Mouse (Mus musculus): ENCODE data around the gene Slc16a1. TPM values are rescaled to one million over a fixed set of nuclear protein-coding genes. Genes with fewer than 3 reads are reported as not detected.

The Slc16a1 gene
- polyA plus RNA-seq, 1 experiment from 2014 or later, result 76.5 TPM

DNA sequence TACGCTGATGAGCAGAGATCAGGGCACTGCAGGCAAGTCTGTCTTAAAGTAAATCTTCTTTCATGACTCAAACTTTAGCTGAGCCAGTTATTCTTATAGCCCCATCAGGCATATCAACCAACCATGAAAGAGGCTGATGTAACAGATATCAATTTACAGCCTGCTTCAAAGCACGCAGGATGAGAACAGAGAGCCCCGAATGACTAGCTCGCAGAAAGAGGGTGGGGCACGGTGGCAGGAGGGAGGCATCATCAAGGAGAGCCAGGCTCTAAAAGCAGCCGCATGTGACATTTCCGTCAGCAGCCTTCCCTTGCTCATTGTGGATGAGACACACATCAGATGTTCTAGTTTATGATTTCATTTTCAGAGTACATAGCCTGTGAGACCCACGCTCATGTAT lies 22.3 kb upstream of the Slc16a1 start:
- Histone ChIP-seq H3K27ac (no peak overlapping the region), H3K27me3 (ENCODE audit: insufficient read depth, poor library complexity, severe bottlenecking) (no peaks in the 10 kb centered on the region), H3K4me1 (peaks cover 15% of the 10 kb centered on the region), H3K4me3 (no peak overlapping the region), H3K9me3 (no peaks in the 10 kb centered on the region), H3K36me3 (no peaks in the 10 kb centered on the region)
- 56% methylated on average over 8 of the region's 8 CpGs for WGBS
- no peak for DNase-seq (ENCODE audit: low spot score)

DNA sequence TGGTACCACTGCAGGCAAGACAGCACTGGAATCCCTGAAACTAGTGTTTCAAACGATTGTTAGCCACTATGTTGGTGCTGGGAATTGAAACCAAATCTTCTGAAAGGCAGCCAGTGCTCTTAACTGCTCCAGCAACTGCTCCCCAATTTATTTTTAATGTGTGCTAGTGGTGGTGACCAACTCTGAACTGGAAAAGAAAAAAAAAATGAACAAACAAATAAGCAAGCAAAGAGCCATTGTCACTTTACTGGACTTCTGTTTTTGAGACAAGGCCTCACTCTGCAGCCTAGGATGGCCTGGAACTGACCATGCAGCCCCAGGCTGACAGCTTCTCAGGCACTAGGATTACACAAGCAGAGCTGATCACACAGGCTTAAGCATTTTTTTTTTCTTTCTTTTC lies 16.6 kb upstream of the Slc16a1 start:
- Histone ChIP-seq H3K9me3 (no peaks in the 10 kb centered on the region), H3K4me1 (peaks cover 6% of the 10 kb centered on the region; the same call in 1 of the 2 replicates), H3K27ac (no peak overlapping the region), H3K4me3 (no peak overlapping the region), H3K27me3 (ENCODE audit: insufficient read depth, poor library complexity, severe bottlenecking) (no peaks in the 10 kb centered on the region), H3K36me3 (no peaks in the 10 kb centered on the region)
- DNase-seq (ENCODE audit: low spot score), result no peak
- 71% methylated on average over 1 of the region's 1 CpGs for WGBS

DNA sequence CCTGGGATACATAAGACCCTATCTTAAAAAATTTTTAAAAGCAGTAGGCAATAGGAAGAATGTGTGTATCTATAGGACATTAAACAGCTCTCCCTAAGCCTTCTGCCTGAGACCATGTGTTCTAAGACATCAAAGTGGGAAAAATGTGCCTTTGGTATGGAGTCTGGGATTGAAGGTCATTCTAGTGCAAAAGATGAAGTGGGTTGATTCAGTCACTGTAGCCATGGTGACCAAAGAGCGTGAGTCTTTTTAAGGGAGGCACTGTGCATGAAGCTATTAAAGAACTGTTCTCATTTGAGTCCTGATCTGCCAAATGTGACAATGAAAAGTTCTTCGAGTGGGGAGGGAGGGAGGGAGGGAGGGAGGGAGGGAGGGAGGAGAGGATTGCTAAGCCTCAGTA lies 8.7 kb upstream of the Slc16a1 start:
- Histone ChIP-seq H3K4me1 (peaks cover 4% of the 10 kb centered on the region; the same call in 1 of the 2 replicates), H3K4me3 (no peak overlapping the region), H3K27ac (no peak overlapping the region), H3K9me3 (no peaks in the 10 kb centered on the region), H3K27me3 (ENCODE audit: insufficient read depth, poor library complexity, severe bottlenecking) (no peaks in the 10 kb centered on the region), H3K36me3 (no peaks in the 10 kb centered on the region)
- 71% methylated on average over 2 of the region's 2 CpGs for WGBS
- no peak for DNase-seq (ENCODE audit: low spot score)

DNA sequence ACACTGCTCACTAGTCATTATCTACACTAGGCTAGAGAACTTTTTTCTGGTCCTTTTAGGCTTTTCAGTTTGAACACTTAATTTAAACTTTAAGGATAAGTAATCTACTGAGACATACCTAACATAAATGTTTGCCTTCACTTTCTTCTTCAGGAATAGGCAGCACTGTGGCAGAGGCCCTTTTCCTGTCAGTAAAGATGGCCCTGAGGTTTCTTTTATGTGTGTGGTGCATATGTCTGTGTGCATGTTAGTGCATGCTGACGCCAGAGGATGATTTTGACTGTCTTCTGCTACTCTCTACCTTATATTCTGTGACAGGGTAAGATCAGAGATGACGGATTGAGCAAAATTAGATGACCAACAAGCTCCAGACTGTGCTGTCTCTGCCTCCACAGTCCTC lies 7.5 kb upstream of the Slc16a1 start:
- no peaks in the 10 kb centered on the region for H3K9me3 ChIP-seq
- H3K27me3 ChIP-seq (ENCODE audit: insufficient read depth, poor library complexity, severe bottlenecking), result no peaks in the 10 kb centered on the region
- 89% methylated on average over 2 of the region's 2 CpGs for WGBS
- no peak overlapping the region for H3K27ac ChIP-seq
- peaks cover 4% of the 10 kb centered on the region; the same call in 1 of the 2 replicates for H3K4me1 ChIP-seq
- H3K36me3 ChIP-seq, result no peaks in the 10 kb centered on the region
- H3K4me3 ChIP-seq, result no peak overlapping the region
- DNase-seq (ENCODE audit: low spot score), result no peak

DNA sequence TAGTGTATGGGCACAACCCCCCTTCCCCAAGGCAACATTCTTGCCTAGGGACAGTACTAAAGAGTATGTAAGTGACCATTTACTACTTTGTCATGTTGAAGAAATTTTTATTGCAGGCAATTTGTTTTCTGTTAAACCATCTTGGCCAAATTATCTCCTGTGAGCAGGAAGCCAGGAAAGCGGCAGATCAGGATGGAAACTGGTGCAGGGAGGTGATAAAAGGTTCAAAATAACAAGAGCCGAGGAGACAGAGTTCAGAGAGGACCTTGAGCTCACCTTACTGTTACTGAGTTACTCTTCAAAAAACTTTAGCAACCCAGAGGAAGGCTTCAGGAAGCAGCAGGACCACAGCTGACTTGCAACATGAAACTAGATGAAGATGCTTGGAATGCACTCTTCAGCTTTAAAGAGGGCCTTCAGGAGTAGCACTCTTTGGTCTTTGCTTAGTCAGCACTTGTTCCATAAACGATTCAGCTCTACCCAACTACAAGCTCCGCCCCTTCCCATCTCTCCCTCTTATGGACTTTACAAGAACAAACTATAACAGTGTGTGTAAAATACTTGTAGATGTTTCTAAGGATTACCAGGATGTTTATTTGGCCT lies 5.8 kb upstream of the Slc16a1 start:
- Histone ChIP-seq H3K27ac (no peak overlapping the region), H3K4me3 (no peak overlapping the region), H3K4me1 (peaks cover 8% of the 10 kb centered on the region; the same call in 1 of the 2 replicates), H3K27me3 (ENCODE audit: insufficient read depth, poor library complexity, severe bottlenecking) (no peaks in the 10 kb centered on the region), H3K9me3 (no peaks in the 10 kb centered on the region), H3K36me3 (no peaks in the 10 kb centered on the region)
- DNase-seq (ENCODE audit: low spot score), result no peak
- WGBS, result 63% methylated on average over 4 of the region's 4 CpGs

DNA sequence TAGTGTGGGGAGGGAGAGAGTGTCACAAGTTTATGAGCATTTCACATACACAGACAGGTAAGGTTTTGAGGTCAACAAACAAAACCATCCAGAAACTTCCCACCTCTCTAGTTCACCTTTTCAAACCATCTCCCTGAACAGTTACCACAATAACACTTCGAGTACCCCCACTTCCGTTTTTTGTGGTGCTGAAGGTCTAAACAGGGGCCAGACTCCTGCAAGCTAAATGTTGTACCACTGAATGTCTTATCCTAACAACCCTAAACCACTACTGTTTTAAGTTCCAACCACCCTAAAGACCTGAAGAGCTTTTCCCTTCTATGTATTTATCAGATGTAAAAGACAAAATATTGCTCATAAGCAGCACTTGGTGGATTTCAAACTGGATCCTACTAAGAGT lies 2.0 kb upstream of the Slc16a1 start:
- Histone ChIP-seq H3K27ac (no peak overlapping the region), H3K36me3 (no peaks in the 10 kb centered on the region), H3K9me3 (no peaks in the 10 kb centered on the region), H3K4me3 (no peak overlapping the region), H3K4me1 (peaks cover 14% of the 10 kb centered on the region; the same call in 1 of the 2 replicates), H3K27me3 (ENCODE audit: insufficient read depth, poor library complexity, severe bottlenecking) (no peaks in the 10 kb centered on the region)
- no peak for DNase-seq (ENCODE audit: low spot score)
- 95% methylated on average over 2 of the region's 2 CpGs for WGBS

DNA sequence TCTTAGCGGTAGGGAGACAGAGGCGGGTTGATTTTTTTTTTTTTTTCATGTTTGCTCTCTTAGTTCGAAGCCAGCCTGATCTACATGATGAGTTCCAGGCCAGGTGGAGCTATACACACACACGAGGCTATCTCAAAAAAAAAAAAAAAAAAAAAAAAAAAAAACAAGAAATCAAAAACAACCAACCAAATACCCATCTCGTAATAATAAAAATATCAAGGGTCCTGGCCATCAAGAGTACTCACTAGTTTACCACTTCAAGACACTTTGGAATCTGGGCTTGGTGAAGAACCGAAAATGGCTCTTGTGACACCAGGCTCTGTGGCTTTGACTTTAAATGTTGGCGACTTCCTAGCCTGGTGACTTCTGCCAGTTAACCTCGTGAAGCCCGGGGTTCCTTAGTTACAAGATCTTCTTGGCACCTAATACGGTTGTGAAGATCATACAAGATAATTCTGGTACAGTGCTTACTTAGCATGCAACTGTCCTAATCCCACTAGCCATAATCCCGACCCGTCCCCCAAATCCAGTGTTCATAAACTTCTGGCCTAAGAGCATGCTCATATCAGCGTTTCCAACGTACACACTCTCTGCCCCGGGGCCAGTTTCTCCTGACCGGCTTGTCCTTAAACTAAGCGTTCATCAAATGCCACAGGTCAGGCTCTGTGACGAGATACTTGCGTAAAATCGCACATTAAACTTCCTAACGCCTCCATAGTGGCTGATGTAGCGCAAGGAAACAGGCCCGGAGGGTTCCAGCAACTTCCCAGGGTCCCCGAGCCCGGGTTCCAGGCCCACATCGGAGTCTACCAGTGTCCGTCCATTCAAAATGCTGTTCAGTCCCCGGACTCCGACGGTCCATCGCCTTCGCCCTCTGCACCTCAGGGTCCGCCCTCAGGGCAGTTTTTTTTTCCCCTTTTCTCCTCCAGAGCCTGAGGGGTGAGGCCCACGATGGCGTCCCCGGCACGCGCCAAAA lies 753 bp upstream of the Slc16a1 start:
- no peak for DNase-seq (ENCODE audit: low spot score)
- Histone ChIP-seq H3K27ac (peak overlapping the region; percentile 100), H3K9me3 (no peaks in the 10 kb centered on the region), H3K36me3 (no peaks in the 10 kb centered on the region), H3K4me3 (peak overlapping the region; percentile 97), H3K27me3 (ENCODE audit: insufficient read depth, poor library complexity, severe bottlenecking) (no peaks in the 10 kb centered on the region), H3K4me1 (peaks cover 14% of the 10 kb centered on the region)
- WGBS, result 11% methylated on average over 38 of the region's 38 CpGs

DNA sequence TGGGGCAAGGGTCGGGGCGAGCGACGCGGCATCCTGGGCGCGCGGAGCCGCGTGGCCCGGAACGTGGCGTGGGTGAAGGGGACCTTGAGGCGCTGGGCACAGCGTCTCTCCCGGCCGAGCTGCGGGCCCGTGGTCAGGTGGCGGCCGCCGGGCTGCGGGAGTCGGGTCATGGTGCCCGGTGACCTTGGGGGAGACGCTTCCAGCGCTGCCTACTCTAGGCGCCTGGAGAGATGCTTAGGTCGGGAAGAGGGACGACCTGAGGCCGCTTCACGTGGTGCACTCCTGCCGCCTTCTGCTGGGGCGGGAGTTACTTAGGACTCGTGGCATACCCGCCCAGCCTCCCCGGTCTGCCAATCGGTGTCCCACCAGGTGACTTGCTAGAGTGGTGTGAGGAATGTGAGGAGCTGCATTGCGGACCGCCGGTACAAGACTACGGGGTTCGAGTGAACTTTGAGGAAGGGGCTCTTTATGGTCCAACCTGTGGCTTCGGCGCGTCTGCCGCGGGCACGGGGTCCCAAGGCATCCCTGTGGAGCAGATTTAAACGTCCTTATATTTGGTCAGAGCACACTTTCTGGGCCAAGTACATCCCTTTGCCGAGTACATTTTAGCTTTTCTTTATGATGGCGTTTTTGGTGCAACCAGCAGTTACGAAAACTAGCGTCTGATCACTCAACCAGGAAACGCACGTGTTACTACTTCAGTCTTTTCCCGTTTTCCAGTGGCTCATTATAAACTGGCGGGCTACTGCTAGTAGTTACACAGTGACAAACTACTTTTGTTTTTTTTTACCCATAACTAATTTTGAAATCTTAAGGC lies 672 bp downstream of the Slc16a1 start:
- peaks cover 17% of the 10 kb centered on the region for H3K4me1 ChIP-seq
- no peaks in the 10 kb centered on the region for H3K36me3 ChIP-seq
- peak overlapping the region; percentile 100 for H3K27ac ChIP-seq
- H3K4me3 ChIP-seq, result peak overlapping the region; percentile 97
- no peaks in the 10 kb centered on the region for H3K9me3 ChIP-seq
- H3K27me3 ChIP-seq (ENCODE audit: insufficient read depth, poor library complexity, severe bottlenecking), result no peaks in the 10 kb centered on the region
- WGBS, result 0% methylated on average over 58 of the region's 58 CpGs
- peak; percentile 92 for DNase-seq (ENCODE audit: low spot score)

DNA sequence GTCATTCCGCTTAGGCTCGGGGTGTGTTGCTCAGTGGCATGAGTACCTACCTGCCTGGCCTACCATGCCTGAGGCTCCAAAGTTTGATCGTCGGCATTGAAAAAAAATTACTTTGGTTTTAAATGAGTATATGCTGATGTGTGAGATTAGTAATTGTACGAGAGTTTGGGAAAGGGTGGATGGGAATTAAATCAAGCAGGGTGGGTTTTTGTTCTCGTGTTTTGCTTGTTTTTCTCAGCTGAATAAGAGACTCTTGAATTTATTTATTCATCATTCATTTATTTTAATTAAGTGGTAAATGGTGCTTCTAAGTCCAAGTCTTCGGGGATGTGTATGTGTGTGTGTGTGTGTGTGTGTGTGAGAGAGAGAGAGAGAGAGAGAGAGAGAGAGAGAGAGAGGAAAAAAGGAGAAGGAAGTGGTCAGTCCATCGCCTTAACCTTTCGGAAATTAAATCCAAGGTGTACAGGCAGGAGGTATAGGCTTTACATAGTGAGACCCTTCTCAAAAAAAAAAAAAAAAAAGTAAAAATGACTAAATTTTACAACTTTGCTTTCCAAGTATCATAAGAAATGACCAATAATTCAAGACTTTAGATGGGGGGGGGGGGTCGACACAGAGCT lies 1.4 kb downstream of the Slc16a1 start:
- Histone ChIP-seq H3K36me3 (no peaks in the 10 kb centered on the region), H3K27me3 (ENCODE audit: insufficient read depth, poor library complexity, severe bottlenecking) (no peaks in the 10 kb centered on the region), H3K4me3 (peak overlapping the region; percentile 97), H3K27ac (peak overlapping the region; percentile 100), H3K4me1 (peaks cover 17% of the 10 kb centered on the region), H3K9me3 (no peaks in the 10 kb centered on the region)
- 11% methylated on average over 10 of the region's 10 CpGs for WGBS
- DNase-seq (ENCODE audit: low spot score), result no peak

DNA sequence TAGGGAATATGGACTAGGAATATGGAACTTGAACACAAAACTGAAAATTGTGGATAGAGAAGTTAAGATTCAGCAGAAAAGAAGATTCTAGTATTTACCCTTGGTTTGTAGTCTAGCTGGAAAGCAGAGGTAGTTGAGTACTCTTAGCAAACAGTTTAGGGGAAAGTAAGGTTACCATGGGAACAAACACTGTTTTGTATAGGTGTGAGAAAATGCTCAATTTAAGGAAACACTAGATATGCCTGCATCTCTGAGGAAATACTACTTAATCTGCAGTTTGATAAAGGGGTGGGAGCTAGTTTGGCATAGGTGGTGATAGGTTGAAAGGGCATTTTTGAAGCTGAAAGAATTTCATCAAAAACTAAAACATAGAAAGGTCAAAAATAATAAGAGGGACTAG lies 2.4 kb downstream of the Slc16a1 start:
- H3K4me1 ChIP-seq, result peaks cover 18% of the 10 kb centered on the region
- H3K27ac ChIP-seq, result no peak overlapping the region
- H3K4me3 ChIP-seq, result peak overlapping the region; percentile 97
- no peak for DNase-seq (ENCODE audit: low spot score)
- H3K36me3 ChIP-seq, result no peaks in the 10 kb centered on the region
- H3K27me3 ChIP-seq (ENCODE audit: insufficient read depth, poor library complexity, severe bottlenecking), result no peaks in the 10 kb centered on the region
- no peaks in the 10 kb centered on the region for H3K9me3 ChIP-seq

DNA sequence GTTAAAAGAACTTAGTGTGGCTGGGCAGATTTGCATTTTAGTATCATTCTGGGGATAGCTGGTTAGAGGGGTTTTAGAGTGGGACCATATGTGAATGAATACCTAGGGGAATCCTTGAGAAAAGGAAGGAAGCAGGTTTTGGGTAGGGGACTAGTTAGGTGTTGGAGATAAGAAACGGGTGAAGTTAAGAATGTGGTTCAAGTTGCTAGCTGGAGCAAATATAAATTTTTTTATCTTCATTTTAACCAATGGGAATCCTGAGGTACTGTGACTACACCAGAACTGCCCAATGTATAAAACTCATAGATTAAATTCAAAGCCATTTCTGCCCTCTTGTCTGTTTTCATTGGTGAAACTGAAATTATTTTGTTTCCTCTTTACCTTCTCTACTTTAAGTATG lies 2.8 kb downstream of the Slc16a1 start:
- no peak for DNase-seq (ENCODE audit: low spot score)
- WGBS, result 48% methylated on average over 1 of the region's 1 CpGs
- no peaks in the 10 kb centered on the region for H3K9me3 ChIP-seq
- peaks cover 22% of the 10 kb centered on the region for H3K4me1 ChIP-seq
- H3K27ac ChIP-seq, result no peak overlapping the region
- 0 out of 2 replicates have a peak overlapping the region, but pooled peaks have one; percentile 97 for H3K4me3 ChIP-seq
- no peaks in the 10 kb centered on the region for H3K27me3 ChIP-seq (ENCODE audit: insufficient read depth, poor library complexity, severe bottlenecking)
- no peaks in the 10 kb centered on the region for H3K36me3 ChIP-seq

DNA sequence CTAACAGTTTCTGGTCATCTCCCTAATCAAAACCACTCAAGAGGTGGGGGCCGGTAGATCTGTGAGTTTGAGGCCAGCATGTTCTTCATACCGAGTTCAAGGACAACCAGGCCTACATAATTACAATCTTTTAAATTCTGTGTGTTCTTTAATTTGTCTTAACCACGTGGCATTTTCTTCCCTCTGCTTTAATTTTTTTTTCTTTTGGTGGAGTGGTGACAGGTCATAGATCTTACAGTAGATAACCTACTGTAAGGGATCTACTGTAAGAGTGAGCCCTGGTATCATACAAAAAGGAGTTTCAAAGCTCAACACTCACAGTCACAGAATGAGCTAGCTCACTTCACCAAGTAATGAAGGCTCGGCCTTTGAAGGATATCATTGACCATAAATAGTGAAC lies 4.6 kb downstream of the Slc16a1 start:
- Histone ChIP-seq H3K36me3 (no peaks in the 10 kb centered on the region), H3K4me3 (no peak overlapping the region), H3K27ac (no peak overlapping the region), H3K27me3 (ENCODE audit: insufficient read depth, poor library complexity, severe bottlenecking) (no peaks in the 10 kb centered on the region), H3K9me3 (no peaks in the 10 kb centered on the region), H3K4me1 (peaks cover 18% of the 10 kb centered on the region)
- DNase-seq (ENCODE audit: low spot score), result no peak
- 70% methylated on average over 4 of the region's 4 CpGs for WGBS

Measured in heart, embryonic 10.5 days (tissue).